Mouse (Mus musculus) yolk sac, embryonic 10.5 days (tissue): ENCODE data around the gene Smim12.
A peak's percentile ranks its signal among the peaks of the same experiment; 100 is the strongest.

Source experiments
- DNase-seq: peaks from one replicate; pipeline ENCODE4 v3.0.0-alpha.2; 2017; ENCODE audit warnings: low spot score

Gene Smim12

DNA sequence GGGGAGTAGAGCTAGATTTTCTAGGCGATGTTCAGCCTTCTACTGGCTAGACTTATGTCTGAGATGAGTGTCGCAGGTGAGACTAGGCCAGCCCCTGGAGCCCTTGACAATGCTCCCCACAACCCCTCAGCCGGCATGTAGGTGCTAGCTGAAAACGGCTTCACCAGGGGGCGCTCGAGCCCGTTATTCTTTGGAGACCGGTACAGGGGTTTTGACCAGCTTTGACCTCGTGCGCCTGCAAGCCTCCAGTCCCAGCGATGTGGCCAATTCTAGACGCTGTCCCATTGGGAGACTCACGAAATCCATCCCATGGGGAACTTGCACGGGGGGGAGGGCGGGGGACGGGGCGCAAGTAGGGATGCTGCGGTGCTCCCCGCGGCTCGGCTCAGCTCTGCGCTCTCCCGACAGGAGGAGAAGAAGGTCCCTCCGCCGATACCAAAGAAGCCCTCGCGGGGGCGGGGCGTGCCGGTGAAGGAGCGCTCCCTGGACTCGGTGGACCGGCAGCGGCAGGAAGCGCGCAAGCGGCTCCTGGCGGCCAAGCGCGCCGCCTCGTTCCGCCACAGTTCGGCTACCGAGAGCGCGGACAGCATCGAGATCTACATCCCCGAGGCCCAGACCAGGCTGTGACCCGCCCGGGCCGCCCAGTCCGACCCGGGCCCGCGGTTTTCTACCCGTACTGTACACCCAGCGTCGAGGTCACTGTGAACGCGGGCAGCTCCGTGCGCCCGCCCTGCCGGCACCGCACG is 7.7 kb upstream of the Smim12 start:
- DNase-seq, result peak; percentile 85

GRCm38 (mm10) chr4:127236631-127237030 is 7.0 kb upstream of the Smim12 start:
- DNase-seq, result no peak

GRCm38 (mm10) chr4:127237271-127237670 is 6.3 kb upstream of the Smim12 start:
- no peak for DNase-seq

GRCm38 (mm10) chr4:127242696-127243095 is 888 bp upstream of the Smim12 start:
- no peak for DNase-seq

GRCm38 (mm10) chr4:127243953-127244352 is 369 bp downstream of the Smim12 start:
- no peak for DNase-seq

DNA sequence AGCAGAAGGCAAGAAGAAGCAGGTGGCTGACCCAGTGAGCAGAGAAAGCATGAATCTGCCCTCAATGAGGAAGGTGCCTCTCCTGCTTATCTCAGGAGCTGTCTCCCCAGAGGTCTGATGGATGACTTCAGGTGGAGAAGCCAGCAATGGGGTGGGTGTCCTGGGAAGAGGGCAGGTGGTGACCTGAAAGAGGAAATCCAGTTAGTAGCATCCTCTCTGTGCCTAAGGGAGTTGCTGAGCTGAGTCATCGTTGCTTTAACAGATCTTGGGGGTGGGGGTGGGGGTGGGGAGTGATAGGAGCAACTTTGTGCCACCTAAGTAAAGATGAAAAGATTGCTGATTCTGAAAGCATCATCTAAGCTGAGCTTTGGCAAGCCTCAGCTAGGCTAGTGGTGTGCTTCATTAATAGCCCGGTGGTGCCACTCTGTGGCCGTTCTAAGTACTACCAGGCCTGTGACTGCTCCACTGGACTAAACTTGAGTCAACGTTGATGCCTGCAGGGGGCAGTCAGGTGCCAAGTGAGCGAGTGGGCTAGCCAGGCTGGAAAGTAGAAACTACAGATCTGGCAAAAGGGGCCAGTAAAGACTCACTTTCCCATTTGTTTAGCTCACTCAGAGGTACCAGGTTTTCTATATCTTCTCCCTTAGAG is 6.2 kb downstream of the Smim12 start:
- DNase-seq, result peak; percentile 79

DNA sequence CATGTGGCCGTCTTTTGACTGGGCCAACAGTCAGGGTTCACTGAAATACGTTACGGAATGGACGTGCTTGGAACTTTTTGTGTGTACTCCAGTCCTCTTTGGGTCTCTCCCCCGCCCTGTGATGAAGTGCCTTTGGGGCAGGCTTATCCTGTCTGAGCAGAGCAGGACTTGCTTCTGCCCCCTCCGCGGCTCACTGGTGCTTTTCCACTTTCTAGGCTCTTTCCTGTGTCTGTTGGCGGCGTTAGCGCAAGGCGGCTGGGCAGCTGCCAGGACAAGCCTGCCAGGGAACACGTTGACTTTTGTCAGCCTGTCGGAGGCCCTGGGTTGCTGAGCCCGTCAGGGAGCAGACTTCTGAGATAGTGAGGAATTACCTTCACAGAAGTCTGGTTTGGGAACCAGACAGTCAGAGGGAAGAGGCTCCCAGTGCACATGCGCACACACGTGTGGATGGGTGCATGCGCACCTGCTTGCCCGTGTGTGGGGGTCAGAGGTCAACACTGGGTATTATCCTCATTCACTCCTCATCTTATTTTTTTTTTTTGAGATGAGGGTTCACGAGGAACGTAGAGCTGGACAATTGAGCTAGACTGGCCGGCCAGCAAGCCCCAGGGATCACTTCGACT is 8.5 kb downstream of the Smim12 start:
- no peak for DNase-seq

GRCm38 (mm10) chr4:127256739-127257138 is 13.2 kb downstream of the Smim12 start:
- no peak for DNase-seq

- DNase-seq, result no peak
Measured at GRCm38 (mm10) chr4:127258186-127258897, 14.8 kb downstream of the Smim12 start.

- DNase-seq, result no peak
Measured at GRCm38 (mm10) chr4:127261601-127262000, 18.0 kb downstream of the Smim12 start.

DNA sequence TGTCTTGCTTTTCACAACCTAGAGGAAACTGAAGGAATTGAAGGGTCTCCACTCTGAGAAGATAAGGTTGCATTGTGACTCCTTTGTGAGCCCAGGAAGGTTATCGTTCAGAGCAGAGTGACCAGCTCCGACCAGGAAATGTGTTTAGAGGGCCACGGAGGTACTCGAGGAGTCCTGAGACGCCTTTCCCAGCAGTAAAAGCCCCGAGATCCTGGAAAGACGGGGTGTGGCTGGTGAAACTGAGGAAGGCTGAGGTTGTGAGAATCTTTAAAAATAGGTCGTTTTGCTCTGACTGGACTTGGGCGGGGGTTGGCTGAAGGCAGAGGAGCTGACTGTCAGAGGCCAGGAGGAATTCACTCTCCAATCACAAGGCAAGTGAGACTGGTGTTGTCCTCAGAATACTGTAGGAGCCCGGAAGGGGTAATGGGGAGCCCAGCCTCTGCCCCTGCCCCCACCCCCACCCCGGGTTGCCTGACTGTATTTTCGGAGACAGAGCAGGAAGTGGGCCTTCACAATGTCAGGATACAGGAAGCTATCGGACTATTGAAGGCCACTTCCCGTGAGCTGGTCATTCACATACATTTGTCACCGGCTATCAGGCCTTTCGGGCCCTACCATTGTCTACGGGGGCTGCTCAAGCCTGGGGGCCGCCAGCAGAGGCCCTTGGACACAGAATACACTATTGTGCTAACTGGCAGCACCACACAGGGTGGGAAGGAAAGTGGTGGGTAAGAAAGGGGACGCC is 20.0 kb downstream of the Smim12 start:
- DNase-seq, result peak; percentile 32

GRCm38 (mm10) chr4:127264183-127264554 is 20.6 kb downstream of the Smim12 start:
- DNase-seq, result no peak

DNA sequence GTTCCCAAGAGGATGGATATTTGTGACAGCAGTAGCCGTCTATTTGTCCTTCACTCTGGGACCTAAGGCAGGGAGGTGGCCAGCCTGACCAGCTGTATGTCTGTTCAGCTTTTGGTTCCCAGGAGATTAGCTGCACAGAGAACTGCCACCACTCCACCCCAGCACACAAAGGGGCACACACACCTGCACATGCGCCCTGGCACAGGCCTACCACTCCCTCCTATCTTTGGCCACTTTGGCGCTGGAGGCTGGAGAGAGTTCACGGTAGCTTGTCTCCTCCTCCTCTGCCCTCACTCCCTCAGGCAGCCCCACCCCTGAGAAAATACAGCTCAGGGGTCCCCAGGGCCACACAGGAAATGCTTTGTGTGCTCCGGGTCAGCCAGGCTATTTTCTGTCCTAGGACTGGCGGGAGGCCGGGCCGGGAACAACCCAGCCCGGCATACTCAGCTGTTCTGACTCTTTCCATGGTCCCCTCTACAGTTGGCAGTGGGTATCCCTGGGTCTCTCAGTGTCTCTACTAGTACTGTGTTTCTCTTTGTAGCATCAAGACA is 34.9 kb downstream of the Smim12 start:
- DNase-seq, result no peak

GRCm38 (mm10) chr4:127279241-127279640 is 35.7 kb downstream of the Smim12 start:
- DNase-seq, result no peak

GRCm38 (mm10) chr4:127286907-127287306 is 43.3 kb downstream of the Smim12 start:
- no peak for DNase-seq

DNA sequence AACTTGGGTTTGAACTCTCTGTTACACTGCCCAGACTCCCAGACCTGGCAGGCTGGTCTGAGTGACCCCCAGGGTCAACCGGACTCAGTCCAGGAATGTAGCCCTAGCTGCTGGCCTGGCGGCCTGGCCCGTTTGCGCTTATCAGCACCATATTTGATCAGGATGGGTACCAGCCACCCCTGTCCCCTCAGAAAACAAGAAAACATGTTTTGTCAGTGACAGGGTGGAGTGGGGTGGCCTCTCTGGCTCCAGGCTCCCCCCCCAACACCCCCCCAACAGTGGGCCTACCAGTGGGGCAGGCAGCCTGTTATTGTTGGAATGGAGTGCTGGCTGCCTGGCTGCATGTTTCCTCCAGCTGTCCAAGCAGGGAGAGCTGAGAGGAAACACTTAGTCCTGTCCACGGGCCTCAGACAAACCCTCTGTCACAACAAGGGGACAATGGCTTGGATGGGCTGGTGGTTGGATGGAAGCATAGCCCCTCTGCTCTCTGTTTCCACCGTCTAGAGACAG is 45.5 kb downstream of the Smim12 start:
- DNase-seq, result no peak

- DNase-seq, result peak; percentile 55
Measured at GRCm38 (mm10) chr4:127292631-127293030, 49.0 kb downstream of the Smim12 start.
